Mouse (Mus musculus): Measurements from ENCODE around the gene Tbc1d25.

DNA sequence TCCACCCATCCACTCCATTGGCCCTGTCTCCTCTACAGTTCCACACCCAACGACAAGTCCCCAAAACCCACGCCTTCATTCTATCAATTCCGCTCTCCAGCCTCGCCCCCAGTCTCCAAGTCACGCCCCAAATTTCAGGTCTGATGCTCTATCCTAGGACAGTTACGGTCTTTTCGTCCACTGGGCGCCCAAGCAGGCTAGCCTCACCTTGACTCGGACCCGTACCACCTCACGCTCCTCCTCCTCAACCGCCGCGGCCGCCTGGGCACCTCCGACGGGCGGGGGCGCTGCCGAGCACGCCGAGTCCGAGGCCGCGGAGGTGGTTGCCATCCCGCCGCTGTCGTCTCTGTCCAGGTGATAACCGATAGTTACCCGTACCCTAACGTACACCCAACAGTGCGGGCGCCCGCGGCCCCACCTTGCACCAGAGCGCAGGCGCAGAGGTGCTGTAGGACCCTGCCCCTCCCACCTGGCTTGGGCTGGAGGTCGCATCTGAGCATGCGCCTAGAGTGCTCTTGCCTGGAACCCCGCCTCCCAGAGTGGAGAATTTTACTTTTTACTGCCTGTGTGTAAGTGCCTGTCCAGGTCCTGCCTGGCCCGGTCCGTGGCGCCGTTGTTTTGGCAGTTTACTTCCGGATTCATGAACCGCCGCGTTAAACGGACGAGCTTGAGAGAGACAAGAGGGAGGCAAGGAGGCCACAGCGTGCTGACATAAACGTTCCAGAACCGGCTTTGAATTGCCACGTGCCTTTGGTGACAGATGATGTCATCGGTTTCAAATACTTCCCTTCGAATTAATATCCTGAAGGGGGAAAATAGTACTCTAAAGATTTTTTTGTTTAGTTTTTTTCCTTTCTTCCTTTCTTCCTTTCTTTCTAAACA is at the start of gene Tbc1d25:
- TF ChIP-seq MAFK (IDR thresholded peaks at IDR 0.05; ENCODE audit: insufficient read depth, low read depth, low read length) (no peak), ZC3H11A (IDR thresholded peaks at IDR 0.05; ENCODE audit: borderline replicate concordance, low read depth, low read length) (no peak), CHD2 (IDR thresholded peaks at IDR 0.05; ENCODE audit: low read depth, low read length) (no peak), HCFC1 (IDR thresholded peaks at IDR 0.05; ENCODE audit: borderline replicate concordance, insufficient read depth, low read length) (no peak), ZNF384 (IDR thresholded peaks at IDR 0.05; ENCODE audit: low read depth, low read length) (no peak)
